Mouse (Mus musculus): ENCODE results near the gene Hmga1. TPM values are rescaled to one million over a fixed set of nuclear protein-coding genes. Genes with fewer than 3 reads are reported as not detected.
A peak's percentile ranks its signal among the peaks of the same experiment; 100 is the strongest.

Hmga1 gene
- 129 and 207 TPM in 2 replicates for polyA plus RNA-seq (2015; fragmentation: Nextera tagmentation; extraction: Ambion mirVana)

GRCm38 (mm10) chr17:27556315-27557011 is at the start of gene Hmga1:
Gene Hmga1, plus strand, starts transcription at chr17:27556497.
- under 1% methylated on average over 68 of the region's 79 CpGs for WGBS
- Histone ChIP-seq H3K4me1 (peaks cover 42% of the 10 kb centered on the region), H3K4me3 (replicated peaks) (peak within 1 kb of the TSS; percentile 73), H3K9ac (replicated peaks) (peak within 1 kb of the TSS; percentile 79), H3K4me2 (peak within 1 kb of the TSS; percentile 84), H3K27me3 (replicated peaks) (peaks cover 13% of the 10 kb centered on the region), H3K36me3 (peaks cover 3% of the 10 kb centered on the region; the same call in 1 of the 2 replicates), H3K27ac (replicated peaks) (peak within 1 kb of the TSS; percentile 91), H3K9me3 (replicated peaks) (no peaks in the 10 kb centered on the region)
- peak; percentile 73 for ATAC-seq (ENCODE audit: low FRiP score)

GRCm38 (mm10) chr17:27506871-27507590 is 49.3 kb upstream of the Hmga1 start:
- WGBS, result 79% methylated on average over 7 of the region's 7 CpGs
- peaks cover 54% of the 10 kb centered on the region for H3K4me1 ChIP-seq
- ATAC-seq (ENCODE audit: low FRiP score), result no peak
- H3K27ac ChIP-seq (replicated peaks), result no peak overlapping the region
- H3K36me3 ChIP-seq, result no peaks in the 10 kb centered on the region
- no peak overlapping the region for H3K4me2 ChIP-seq
- H3K4me3 ChIP-seq (replicated peaks), result no peak overlapping the region
- H3K9me3 ChIP-seq (replicated peaks), result no peaks in the 10 kb centered on the region
- H3K9ac ChIP-seq (replicated peaks), result no peak overlapping the region
- peaks cover 25% of the 10 kb centered on the region for H3K27me3 ChIP-seq (replicated peaks)

- H3K27ac ChIP-seq (replicated peaks), result no peak overlapping the region
- H3K4me3 ChIP-seq (replicated peaks), result no peak overlapping the region
- no peak for ATAC-seq (ENCODE audit: low FRiP score)
- H3K9ac ChIP-seq (replicated peaks), result no peak overlapping the region
- H3K4me2 ChIP-seq, result no peak overlapping the region
- peaks cover 54% of the 10 kb centered on the region for H3K4me1 ChIP-seq
- no peaks in the 10 kb centered on the region for H3K36me3 ChIP-seq
- no peaks in the 10 kb centered on the region for H3K9me3 ChIP-seq (replicated peaks)
- 95% methylated on average over 7 of the region's 7 CpGs for WGBS
- H3K27me3 ChIP-seq (replicated peaks), result peaks cover 28% of the 10 kb centered on the region
These were observed 48.7 kb upstream of the Hmga1 start for GRCm38 (mm10) chr17:27507591-27507945.

GRCm38 (mm10) chr17:27508002-27508401 is 48.3 kb upstream of the Hmga1 start:
- Histone ChIP-seq H3K4me2 (no peak overlapping the region), H3K9me3 (replicated peaks) (no peaks in the 10 kb centered on the region), H3K4me1 (peaks cover 51% of the 10 kb centered on the region), H3K27ac (replicated peaks) (no peak overlapping the region), H3K36me3 (no peaks in the 10 kb centered on the region), H3K9ac (replicated peaks) (no peak overlapping the region), H3K4me3 (replicated peaks) (no peak overlapping the region), H3K27me3 (replicated peaks) (peaks cover 24% of the 10 kb centered on the region)
- ATAC-seq (ENCODE audit: low FRiP score), result no peak
- WGBS, result 61% methylated on average over 12 of the region's 12 CpGs

GRCm38 (mm10) chr17:27508513-27508912 is 47.8 kb upstream of the Hmga1 start:
- Histone ChIP-seq H3K4me2 (no peak overlapping the region), H3K27me3 (replicated peaks) (peaks cover 24% of the 10 kb centered on the region), H3K9me3 (replicated peaks) (no peaks in the 10 kb centered on the region), H3K36me3 (no peaks in the 10 kb centered on the region), H3K4me1 (peaks cover 50% of the 10 kb centered on the region), H3K4me3 (replicated peaks) (no peak overlapping the region), H3K27ac (replicated peaks) (no peak overlapping the region), H3K9ac (replicated peaks) (no peak overlapping the region)
- WGBS, result 71% methylated on average over 5 of the region's 5 CpGs
- ATAC-seq (ENCODE audit: low FRiP score), result no peak

- H3K9ac ChIP-seq (replicated peaks), result no peak overlapping the region
- no peaks in the 10 kb centered on the region for H3K36me3 ChIP-seq
- no peaks in the 10 kb centered on the region for H3K9me3 ChIP-seq (replicated peaks)
- H3K27ac ChIP-seq (replicated peaks), result no peak overlapping the region
- H3K4me2 ChIP-seq, result no peak overlapping the region
- H3K4me3 ChIP-seq (replicated peaks), result no peak overlapping the region
- no peak for ATAC-seq (ENCODE audit: low FRiP score)
- 83% methylated on average over 5 of the region's 5 CpGs for WGBS
- H3K4me1 ChIP-seq, result peaks cover 50% of the 10 kb centered on the region
- peaks cover 29% of the 10 kb centered on the region for H3K27me3 ChIP-seq (replicated peaks)
These were observed 47.2 kb upstream of the Hmga1 start for GRCm38 (mm10) chr17:27509056-27509455.

- Histone ChIP-seq H3K9me3 (replicated peaks) (no peaks in the 10 kb centered on the region), H3K9ac (replicated peaks) (0 out of 2 replicates have a peak overlapping the region, but pooled peaks have one; percentile 18), H3K27me3 (replicated peaks) (peaks cover 29% of the 10 kb centered on the region), H3K4me1 (peaks cover 49% of the 10 kb centered on the region), H3K4me2 (peak overlapping the region; percentile 97), H3K27ac (replicated peaks) (no peak overlapping the region), H3K4me3 (replicated peaks) (no peak overlapping the region), H3K36me3 (no peaks in the 10 kb centered on the region)
- ATAC-seq (ENCODE audit: low FRiP score), result no peak
- WGBS, result 56% methylated on average over 9 of the region's 9 CpGs
These were observed 45.8 kb upstream of the Hmga1 start for GRCm38 (mm10) chr17:27510258-27511124.

- Histone ChIP-seq H3K27ac (replicated peaks) (no peak overlapping the region), H3K9me3 (replicated peaks) (no peaks in the 10 kb centered on the region), H3K4me3 (replicated peaks) (peak overlapping the region; percentile 63), H3K9ac (replicated peaks) (peak overlapping the region; percentile 75), H3K36me3 (no peaks in the 10 kb centered on the region), H3K4me2 (peak overlapping the region; percentile 97), H3K4me1 (peaks cover 44% of the 10 kb centered on the region), H3K27me3 (replicated peaks) (peaks cover 33% of the 10 kb centered on the region)
- ATAC-seq (ENCODE audit: low FRiP score), result no peak
- WGBS, result 93% methylated on average over 7 of the region's 7 CpGs
These were observed 45.1 kb upstream of the Hmga1 start for GRCm38 (mm10) chr17:27511125-27511735.

GRCm38 (mm10) chr17:27511865-27512618 is 44.3 kb upstream of the Hmga1 start:
- Histone ChIP-seq H3K36me3 (no peaks in the 10 kb centered on the region), H3K9me3 (replicated peaks) (no peaks in the 10 kb centered on the region), H3K4me1 (peaks cover 44% of the 10 kb centered on the region), H3K27ac (replicated peaks) (peak overlapping the region; percentile 64), H3K4me3 (replicated peaks) (peak overlapping the region; percentile 63), H3K4me2 (peak overlapping the region; percentile 97), H3K9ac (replicated peaks) (peak overlapping the region; percentile 75), H3K27me3 (replicated peaks) (peaks cover 32% of the 10 kb centered on the region)
- under 1% methylated on average over 54 of the region's 64 CpGs for WGBS
- 0 out of 2 replicates have a peak, but pooled peaks have one; percentile 28 for ATAC-seq (ENCODE audit: low FRiP score)

- ATAC-seq (ENCODE audit: low FRiP score), result peak; percentile 29; the same call in 1 of the 2 replicates
- under 1% methylated on average over 71 of the region's 78 CpGs for WGBS
- no peaks in the 10 kb centered on the region for H3K36me3 ChIP-seq
- peak overlapping the region; percentile 64 for H3K27ac ChIP-seq (replicated peaks)
- H3K9ac ChIP-seq (replicated peaks), result peak overlapping the region; percentile 75
- H3K4me1 ChIP-seq, result peaks cover 44% of the 10 kb centered on the region
- H3K4me2 ChIP-seq, result peak overlapping the region; percentile 97
- peaks cover 37% of the 10 kb centered on the region for H3K27me3 ChIP-seq (replicated peaks)
- no peaks in the 10 kb centered on the region for H3K9me3 ChIP-seq (replicated peaks)
- H3K4me3 ChIP-seq (replicated peaks), result peak overlapping the region; percentile 63
These were observed 43.6 kb upstream of the Hmga1 start for GRCm38 (mm10) chr17:27512619-27513161.
